Mouse (Mus musculus) C2C12 (cell line): ENCODE data around the gene Sri. TPM values are rescaled to one million over a fixed set of nuclear protein-coding genes. Genes with fewer than 3 reads are reported as not detected.

Experiments
- H3K27me3 ChIP-seq: one replicate; pipeline ENCODE4 v1.6.1; 2011; ENCODE audit not compliant: control insufficient read depth, insufficient read depth, insufficient read length
- H3K36me3 ChIP-seq: one replicate; pipeline ENCODE4 v1.6.1; 2011; ENCODE audit not compliant: control insufficient read depth, insufficient read depth
- H3K4me3 ChIP-seq: one replicate; pipeline ENCODE4 v1.5.1; 2011; ENCODE audit warnings: mild to moderate bottlenecking, control low read depth; ENCODE audit not compliant: poor library complexity, insufficient read depth, severe bottlenecking
- H3K79me2 ChIP-seq: one replicate; pipeline ENCODE4 v1.6.1; 2011; ENCODE audit not compliant: control insufficient read depth, insufficient read depth
- H3K79me3 ChIP-seq: one replicate; pipeline ENCODE4 v1.6.1; 2011; ENCODE audit warnings: low read depth, control low read depth
- H3ac ChIP-seq: one replicate; pipeline ENCODE3; 2011; ENCODE audit warnings: low read depth; ENCODE audit not compliant: control insufficient read depth, insufficient read length
- CEBPB ChIP-seq: IDR thresholded peaks from one replicate; pipeline ENCODE4 v1.6.1; 2011; ENCODE audit warnings: low read depth, mild to moderate bottlenecking, control low read depth, moderate library complexity
- CTCF ChIP-seq: IDR thresholded peaks from one replicate; pipeline ENCODE4 v1.5.1; 2011; ENCODE audit not compliant: control insufficient read depth, insufficient read depth, insufficient read length
- FOSL1 ChIP-seq: IDR thresholded peaks from one replicate; pipeline ENCODE4 v1.8.0; 2011; ENCODE audit warnings: mild to moderate bottlenecking, low read length; ENCODE audit not compliant: poor library complexity, insufficient read depth, severe bottlenecking
- MAX ChIP-seq: IDR thresholded peaks from one replicate; pipeline ENCODE4 v1.6.1; 2011; ENCODE audit warnings: mild to moderate bottlenecking, control low read depth
- MYOD1 ChIP-seq: IDR thresholded peaks from one replicate; pipeline ENCODE4 v1.6.1; 2011; ENCODE audit warnings: low read depth; ENCODE audit not compliant: control insufficient read depth, insufficient read length
- MYOG ChIP-seq: IDR thresholded peaks from one replicate; pipeline ENCODE4 v1.6.1; 2011; ENCODE audit not compliant: control insufficient read depth, insufficient read length; ENCODE audit errors: extremely low read depth
- USF1 ChIP-seq: IDR thresholded peaks from one replicate; pipeline ENCODE4 v1.6.1; 2011; ENCODE audit warnings: low read depth, mild to moderate bottlenecking, control low read depth, moderate library complexity
- polyA plus RNA-seq: library from polyadenylated mRNA; unstranded; fragments of >200 nt; fragmentation: generic; extraction: Trizol; gene quantifications from one replicate; pipeline ENCODE4 v1.2.1, GENCODE M21; 2012; ENCODE audit warnings: missing spikeins

The Sri gene
- polyA plus RNA-seq, 1 experiment, result 168 TPM

DNA sequence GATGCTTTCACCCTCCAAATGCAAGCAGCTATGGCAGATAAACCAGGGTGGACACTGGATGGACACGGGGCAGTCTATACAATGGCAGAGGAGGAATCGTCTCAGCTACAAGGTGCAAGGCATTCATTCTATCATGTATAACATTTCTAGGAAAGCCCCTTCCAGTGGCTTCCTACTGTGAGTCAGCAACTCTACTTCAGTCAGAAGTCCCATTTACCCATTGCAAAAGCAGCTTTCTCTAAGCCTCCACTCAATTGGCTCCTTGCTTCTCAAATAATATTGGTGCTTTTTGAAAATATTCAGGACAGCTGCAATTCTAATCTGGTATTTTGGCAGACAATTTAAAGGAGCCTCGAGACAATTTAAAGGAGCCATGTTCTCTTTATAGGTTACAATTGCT is 42.3 kb downstream of the Sri start:
- Histone ChIP-seq H3K27me3 (no peaks in the 10 kb centered on the region), H3ac (no peak overlapping the region), H3K79me3 (no peaks in the 10 kb centered on the region), H3K4me3 (no peak overlapping the region), H3K36me3 (no peaks in the 10 kb centered on the region), H3K79me2 (no peaks in the 10 kb centered on the region)
- TF ChIP-seq USF1 (no peak), FOSL1 (no peak), MYOG (no peak), MAX (no peak), CEBPB (no peak), CTCF (no peak), MYOD1 (no peak)

- no peaks in the 10 kb centered on the region for H3K36me3 ChIP-seq
- H3K79me3 ChIP-seq, result no peaks in the 10 kb centered on the region
- H3K27me3 ChIP-seq, result peaks cover 4% of the 10 kb centered on the region
- no peak overlapping the region for H3ac ChIP-seq
- TF ChIP-seq CTCF (no peak), MYOD1 (no peak), MYOG (no peak), FOSL1 (no peak), MAX (no peak), CEBPB (no peak), USF1 (no peak)
- no peak overlapping the region for H3K4me3 ChIP-seq
- H3K79me2 ChIP-seq, result no peaks in the 10 kb centered on the region
These were observed 49.0 kb downstream of the Sri start for GRCm38 (mm10) chr5:8094921-8095320.

- no peak for TF ChIP-seq MYOG
- no peak for TF ChIP-seq CTCF
- TF ChIP-seq MAX, result no peak
- no peak for TF ChIP-seq FOSL1
- TF ChIP-seq MYOD1, result no peak
- TF ChIP-seq USF1, result no peak
- no peak for TF ChIP-seq CEBPB
- Histone ChIP-seq H3K4me3 (no peak overlapping the region), H3K79me2 (no peaks in the 10 kb centered on the region), H3K36me3 (no peaks in the 10 kb centered on the region), H3ac (no peak overlapping the region), H3K27me3 (peaks cover 4% of the 10 kb centered on the region), H3K79me3 (no peaks in the 10 kb centered on the region)
These were observed 49.8 kb downstream of the Sri start for GRCm38 (mm10) chr5:8095689-8096088.

DNA sequence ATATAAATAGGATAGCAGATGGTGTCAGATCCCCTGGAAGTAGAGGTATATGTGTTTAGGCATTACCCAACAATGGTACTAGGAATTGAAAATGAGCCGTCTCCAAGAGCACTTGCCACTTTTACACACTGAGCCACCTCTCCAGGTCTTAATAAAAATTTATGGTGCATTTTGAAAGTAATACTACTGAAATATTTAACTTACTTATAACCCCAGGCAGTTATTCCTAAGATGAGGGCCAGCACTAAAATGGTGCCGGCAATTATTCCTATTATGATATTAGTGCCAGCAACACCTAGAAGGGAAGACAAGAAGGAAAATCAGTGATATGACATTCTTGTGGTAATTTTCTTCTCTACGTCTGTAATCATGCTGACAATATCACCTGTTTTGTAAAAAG is 65.8 kb downstream of the Sri start:
- TF ChIP-seq MYOG (no peak), CTCF (no peak)
- no peaks in the 10 kb centered on the region for H3K79me3 ChIP-seq
- H3K36me3 ChIP-seq, result no peaks in the 10 kb centered on the region
- H3K4me3 ChIP-seq, result no peak overlapping the region
- no peaks in the 10 kb centered on the region for H3K27me3 ChIP-seq
- no peak overlapping the region for H3ac ChIP-seq
- H3K79me2 ChIP-seq, result no peaks in the 10 kb centered on the region

GRCm38 (mm10) chr5:8112246-8112645 is 66.4 kb downstream of the Sri start:
- Histone ChIP-seq H3K36me3 (no peaks in the 10 kb centered on the region), H3K27me3 (no peaks in the 10 kb centered on the region), H3K79me3 (no peaks in the 10 kb centered on the region), H3ac (no peak overlapping the region), H3K4me3 (no peak overlapping the region), H3K79me2 (no peaks in the 10 kb centered on the region)
- no peak for TF ChIP-seq USF1
- TF ChIP-seq MAX, result no peak
- no peak for TF ChIP-seq CTCF
- no peak for TF ChIP-seq CEBPB

GRCm38 (mm10) chr5:8116561-8117168 is 70.8 kb downstream of the Sri start:
- TF ChIP-seq MYOD1 (no peak), MYOG (no peak), FOSL1 (no peak), CTCF (no peak), USF1 (no peak), CEBPB (no peak), MAX (no peak)
- H3K36me3 ChIP-seq, result no peaks in the 10 kb centered on the region
- no peak overlapping the region for H3ac ChIP-seq
- no peaks in the 10 kb centered on the region for H3K27me3 ChIP-seq
- H3K4me3 ChIP-seq, result no peak overlapping the region
- H3K79me2 ChIP-seq, result no peaks in the 10 kb centered on the region
- H3K79me3 ChIP-seq, result no peaks in the 10 kb centered on the region

Other genes with a start within 250 kb of the Sri start
- not detected for gene Steap4, start 85.6 kb upstream of the Sri start, polyA plus RNA-seq